Mouse (Mus musculus) myocyte (in vitro differentiated cells): Measurements from ENCODE around the gene Ilvbl.

Experiments used
- CEBPB ChIP-seq: IDR thresholded peaks from 2 replicates; pipeline ENCODE4 v1.6.1; 2011; ENCODE audit warnings: mild to moderate bottlenecking, moderate library complexity; ENCODE audit not compliant: poor library complexity, insufficient read depth, severe bottlenecking
- E2F4 ChIP-seq: IDR thresholded peaks from one replicate; pipeline ENCODE4 v1.6.1; 2011; ENCODE audit warnings: mild to moderate bottlenecking, control low read depth, moderate library complexity; ENCODE audit not compliant: insufficient read depth
- MAX ChIP-seq: IDR thresholded peaks from one replicate; pipeline ENCODE4 v1.6.1; 2011; ENCODE audit warnings: low read depth, mild to moderate bottlenecking, control low read depth
- POLR2A ChIP-seq: IDR thresholded peaks from one replicate; pipeline ENCODE4 v1.6.1; 2011; ENCODE audit warnings: low read depth, mild to moderate bottlenecking, control low read depth, moderate library complexity; ENCODE audit not compliant: insufficient read length
- POLR2AphosphoS2 ChIP-seq: IDR thresholded peaks from one replicate; pipeline ENCODE4 v1.6.1; 2011; ENCODE audit warnings: low read depth, control low read depth; ENCODE audit not compliant: insufficient read length
- REST ChIP-seq: IDR thresholded peaks from one replicate; pipeline ENCODE4 v1.6.1; 2011; ENCODE audit warnings: mild to moderate bottlenecking, control low read depth, moderate library complexity; ENCODE audit not compliant: insufficient read depth, insufficient read length
- TCF12 ChIP-seq: IDR thresholded peaks from one replicate; pipeline ENCODE4 v1.6.1; 2011; ENCODE audit warnings: mild to moderate bottlenecking, control low read depth; ENCODE audit not compliant: poor library complexity, insufficient read depth, severe bottlenecking
- USF1 ChIP-seq: IDR thresholded peaks from one replicate; pipeline ENCODE4 v1.6.1; 2011; ENCODE audit warnings: low read depth, mild to moderate bottlenecking, control low read depth, moderate library complexity

- TF ChIP-seq USF1 (no peak), POLR2A (no peak), MAX (no peak), POLR2AphosphoS2 (no peak), REST (no peak), CEBPB (no peak), E2F4 (no peak), TCF12 (no peak)
Observed at GRCm38 (mm10) chr10:78575690-78576089, 1.5 kb downstream of the Ilvbl start.
